Mouse (Mus musculus) cerebellum, adult 9-10 months (tissue): Measurements from ENCODE around the gene Ccdc85a.
"Not testable (repeated sequence)": the region's sequence is repeated elsewhere in the genome, so short reads cannot be mapped to it uniquely, and the experiment has no call there.

Source experiments
- DNase-seq: peaks from one replicate; pipeline ENCODE4 v3.0.0; 2022

The Ccdc85a gene

DNA sequence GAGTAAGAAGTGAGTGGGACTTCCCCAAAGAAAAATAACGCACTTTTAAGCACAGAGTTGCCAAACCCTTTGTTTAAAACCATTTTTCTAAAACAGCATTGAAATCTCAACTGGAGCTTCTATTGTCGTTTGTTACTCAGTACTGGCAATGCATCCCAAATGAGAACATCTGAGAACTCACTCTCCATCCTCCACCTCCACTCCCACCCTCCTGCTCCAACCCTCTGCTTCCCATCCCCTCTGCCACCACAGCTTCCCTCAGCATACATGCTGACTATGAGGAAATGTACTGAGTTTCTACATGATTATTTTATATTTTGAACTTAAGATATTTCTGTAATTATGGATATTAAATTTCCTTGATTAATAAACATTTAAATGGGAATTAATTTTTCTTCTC, 168.3 kb downstream of the Ccdc85a start:
- no peak for DNase-seq

DNA sequence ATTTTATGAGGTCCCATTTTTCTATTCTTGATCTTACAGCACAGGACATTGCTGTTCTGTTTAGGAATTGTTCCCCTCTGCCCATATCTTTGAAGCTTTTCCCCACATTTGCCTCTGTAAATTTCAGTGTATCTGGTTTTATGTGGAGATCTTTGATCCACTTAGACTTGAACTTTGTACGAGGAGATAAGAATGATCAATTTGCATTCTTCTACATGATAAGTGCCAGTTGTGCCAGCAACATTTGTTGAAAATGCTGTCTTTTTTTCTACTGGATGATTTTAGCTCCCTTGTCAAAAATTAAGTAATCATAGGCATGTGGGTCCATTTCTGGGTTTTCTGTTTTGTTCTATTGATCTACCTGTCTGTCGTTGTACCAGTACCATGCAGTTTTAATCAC, 174.2 kb downstream of the Ccdc85a start:
- not testable (repeated sequence) for DNase-seq

DNA sequence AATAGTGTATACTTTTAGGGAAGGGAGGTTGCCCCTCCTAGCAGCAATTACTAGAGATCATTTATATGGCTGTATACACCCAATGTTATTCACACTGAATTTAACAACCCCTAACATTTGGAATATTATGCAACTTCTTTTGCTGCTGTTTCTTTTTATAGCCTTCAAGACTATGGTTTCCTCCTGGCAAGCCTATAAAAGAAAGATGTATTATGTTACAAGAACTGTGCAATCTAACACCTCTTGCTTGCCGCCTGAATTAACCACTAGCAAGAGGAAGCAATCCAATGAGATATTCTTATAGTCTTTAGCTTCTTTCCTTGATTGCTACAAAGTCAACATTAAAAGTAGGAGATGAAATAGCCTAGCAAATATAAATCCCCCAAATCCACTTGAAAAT, 187.0 kb downstream of the Ccdc85a start:
- DNase-seq = no peak

DNA sequence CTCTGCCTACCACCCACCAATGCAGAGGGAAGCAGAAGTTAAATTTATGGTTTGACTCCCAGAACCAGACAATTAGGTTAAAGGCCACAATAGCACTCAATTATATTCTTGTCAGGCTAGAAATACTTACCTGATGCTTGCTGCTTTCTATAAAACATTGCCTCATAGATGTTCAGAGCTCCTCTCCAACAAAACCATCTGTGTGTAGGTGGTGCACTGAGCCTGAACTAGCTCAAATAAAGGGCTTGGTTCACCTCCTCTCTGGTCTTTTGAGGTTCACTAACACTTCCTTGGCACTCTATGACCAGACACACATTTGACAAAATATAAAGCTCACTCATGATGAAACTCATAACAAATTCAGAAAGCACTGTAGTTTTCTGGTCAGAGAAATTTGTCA, 208.2 kb downstream of the Ccdc85a start:
- no peak for DNase-seq

GRCm38 (mm10) chr11:28374636-28375035, 209.5 kb downstream of the Ccdc85a start:
- DNase-seq = no peak

GRCm38 (mm10) chr11:28371381-28371780, 212.7 kb downstream of the Ccdc85a start:
- DNase-seq = not testable (repeated sequence)

- DNase-seq = no peak
Measured at GRCm38 (mm10) chr11:28365929-28366244, 218.2 kb downstream of the Ccdc85a start.

DNA sequence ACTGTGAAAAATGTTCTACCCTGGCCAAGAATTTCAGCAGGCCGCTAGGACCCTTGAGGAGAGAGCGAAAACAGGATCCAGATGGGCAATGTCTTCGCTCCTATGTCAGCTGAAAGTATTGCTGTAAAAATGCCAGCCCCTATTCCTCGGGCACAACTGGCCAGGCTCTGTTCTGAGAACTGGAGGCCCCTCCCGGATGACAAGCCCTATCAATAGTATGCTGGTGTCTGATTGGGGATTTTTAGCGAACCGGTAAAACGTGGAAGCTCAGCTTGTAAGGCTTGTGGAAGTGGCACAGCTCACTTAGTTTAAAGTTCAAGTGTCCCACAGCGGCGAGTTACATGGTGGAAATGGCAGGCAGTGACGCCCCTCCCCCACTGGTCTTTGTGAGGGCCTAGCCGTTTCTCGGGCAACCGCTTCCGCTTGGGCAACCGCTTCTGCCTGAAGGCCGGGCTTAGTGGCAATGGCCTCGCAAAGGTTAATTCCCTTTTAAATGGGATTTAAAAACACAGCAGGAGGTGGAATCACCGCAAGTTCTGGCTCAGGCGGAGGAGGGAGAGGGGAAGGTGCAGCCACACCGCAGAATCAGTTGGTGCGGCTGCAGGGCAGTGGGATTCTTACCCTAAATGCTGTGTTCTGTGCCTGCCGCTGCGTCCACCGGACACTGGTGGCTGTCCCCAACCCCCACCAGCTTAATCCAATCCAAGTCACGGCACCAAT, 218.8 kb downstream of the Ccdc85a start:
- DNase-seq = peak; percentile 34

- DNase-seq = no peak
Measured at GRCm38 (mm10) chr11:28343465-28343864, 240.7 kb downstream of the Ccdc85a start.

DNA sequence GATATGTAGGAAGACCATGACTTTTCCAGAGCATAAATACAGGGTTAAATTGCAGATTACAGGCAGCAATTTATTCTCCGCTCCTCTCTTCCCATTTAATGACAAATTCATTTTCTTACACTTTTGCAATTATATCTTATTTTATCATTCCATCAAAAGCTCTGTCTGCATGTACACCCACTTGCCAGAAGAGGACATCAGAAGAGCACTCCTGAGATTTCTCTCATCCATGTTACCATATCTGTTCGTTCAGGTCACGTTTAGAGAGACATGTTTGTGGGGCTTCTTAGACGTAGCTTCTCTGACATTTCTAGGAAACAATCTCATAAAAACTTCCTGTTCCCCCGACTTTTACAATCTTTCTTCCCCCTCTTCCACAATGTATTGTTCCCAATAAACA, 242.2 kb downstream of the Ccdc85a start:
- DNase-seq = no peak

DNA sequence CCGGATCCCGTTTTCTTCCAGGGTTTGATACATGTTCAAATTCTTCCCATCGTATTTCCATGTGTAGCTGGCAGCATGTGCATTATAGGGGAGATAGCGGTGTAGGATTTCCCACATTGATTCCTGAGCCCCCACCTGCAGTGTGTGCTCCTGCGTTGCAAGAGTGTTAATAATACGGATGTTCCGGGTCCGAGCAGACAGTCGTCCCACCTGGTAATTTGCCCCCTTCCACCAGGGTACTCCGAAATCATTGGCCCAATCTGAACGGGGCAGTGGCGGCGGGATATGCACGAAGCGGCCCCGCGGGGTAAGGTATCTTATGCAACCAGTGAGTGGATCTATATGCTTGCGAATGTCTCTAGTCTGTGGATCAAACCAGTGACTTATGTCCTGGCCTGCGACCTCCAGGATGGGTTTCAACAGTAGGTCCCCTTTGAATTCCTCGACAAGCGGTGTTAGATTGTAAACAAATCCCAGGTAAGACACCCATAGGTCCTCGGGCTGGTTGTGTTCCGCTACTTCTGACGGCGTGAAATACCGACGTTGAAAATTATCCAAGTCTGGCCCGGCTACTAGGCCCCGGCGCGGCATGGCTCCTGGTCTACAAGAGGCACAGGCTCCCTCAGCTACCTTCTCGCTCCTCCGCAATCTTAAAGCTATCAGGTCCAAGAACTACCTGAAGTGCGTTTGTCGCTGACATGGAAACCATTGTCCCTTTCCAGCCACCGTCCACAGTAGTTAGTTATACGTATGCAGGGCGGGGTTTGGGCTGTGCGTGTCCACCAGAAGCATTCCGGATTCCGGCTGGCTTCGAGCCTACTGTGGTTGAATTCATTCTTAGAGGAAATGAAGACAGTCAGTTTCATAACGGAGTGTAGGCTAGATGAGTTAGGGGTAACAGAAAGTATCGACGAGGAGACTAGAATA, 244.6 kb downstream of the Ccdc85a start, which contains the start of gene Gm6685:
TSS of gene Gm6685 (minus strand) at position 644 of the 927 bp plus-strand sequence.
- DNase-seq = peak; percentile 2
